Mouse (Mus musculus) frontal cortex, postnatal 25 days (tissue): ENCODE measurements around the gene 1700029I15Rik.

ENCODE experiments used
- DNase-seq, 2 experiments: peaks; one replicate each; pipeline ENCODE4 v3.0.0; 2022; ENCODE audit warnings: low spot score in 2 of 2

Gene 1700029I15Rik

GRCm38 (mm10) chr2:92373437-92373813 is 8.9 kb upstream of the 1700029I15Rik start:
- no peak for DNase-seq

DNA sequence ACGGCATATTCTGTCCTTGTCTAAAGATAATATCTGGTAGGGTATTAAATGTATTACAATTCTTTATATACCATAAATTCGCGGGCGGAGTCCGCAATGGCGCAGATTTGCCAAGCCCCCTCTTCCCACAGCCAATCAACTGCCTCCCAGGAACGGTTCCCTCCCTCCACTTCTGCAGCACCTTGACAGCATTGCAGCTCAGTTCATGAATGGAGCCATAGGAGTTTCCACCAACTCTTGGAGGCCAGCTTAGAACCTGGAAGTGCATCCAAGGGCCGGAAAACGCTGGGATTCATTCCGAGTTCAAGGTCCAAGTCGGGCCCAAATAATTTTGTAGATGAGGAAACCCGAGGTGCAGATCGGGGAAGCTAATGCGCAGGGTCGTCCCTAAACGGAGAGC is 7.8 kb upstream of the 1700029I15Rik start, which contains the start of the genes Pex16 and Large2:
Gene Pex16, plus strand, starts transcription at position 163 of the 400 bp plus-strand sequence.
Gene Large2, minus strand, starts transcription at position 356 of the 400 bp plus-strand sequence.
- no peak for DNase-seq

GRCm38 (mm10) chr2:92375099-92375623 is 7.2 kb upstream of the 1700029I15Rik start:
- DNase-seq = peak; percentile 78 to 85

DNA sequence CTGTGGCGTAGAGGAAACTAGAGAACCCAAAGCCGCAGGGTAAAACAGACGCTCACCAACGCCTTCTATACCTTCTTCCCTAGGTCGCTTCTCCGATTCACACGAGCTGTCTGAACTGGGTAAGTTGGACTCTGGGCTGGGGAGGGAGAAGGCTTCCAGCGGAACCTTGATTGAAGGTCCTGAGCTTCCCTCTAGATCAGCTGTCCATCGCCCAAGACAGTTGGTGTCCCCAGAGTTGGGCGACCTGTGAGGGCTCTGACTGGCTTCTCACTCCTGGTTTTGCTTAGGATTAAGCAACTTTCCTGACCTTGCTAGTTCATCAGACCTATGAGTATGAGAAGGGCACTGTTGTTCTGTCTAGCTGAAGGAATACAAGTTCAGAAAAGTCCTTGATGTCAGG is 6.5 kb upstream of the 1700029I15Rik start:
- DNase-seq = no peak

GRCm38 (mm10) chr2:92376300-92376699 is 6.0 kb upstream of the 1700029I15Rik start:
- no peak for DNase-seq

- no peak for DNase-seq
These were observed 5.0 kb upstream of the 1700029I15Rik start for GRCm38 (mm10) chr2:92377320-92377719.

DNA sequence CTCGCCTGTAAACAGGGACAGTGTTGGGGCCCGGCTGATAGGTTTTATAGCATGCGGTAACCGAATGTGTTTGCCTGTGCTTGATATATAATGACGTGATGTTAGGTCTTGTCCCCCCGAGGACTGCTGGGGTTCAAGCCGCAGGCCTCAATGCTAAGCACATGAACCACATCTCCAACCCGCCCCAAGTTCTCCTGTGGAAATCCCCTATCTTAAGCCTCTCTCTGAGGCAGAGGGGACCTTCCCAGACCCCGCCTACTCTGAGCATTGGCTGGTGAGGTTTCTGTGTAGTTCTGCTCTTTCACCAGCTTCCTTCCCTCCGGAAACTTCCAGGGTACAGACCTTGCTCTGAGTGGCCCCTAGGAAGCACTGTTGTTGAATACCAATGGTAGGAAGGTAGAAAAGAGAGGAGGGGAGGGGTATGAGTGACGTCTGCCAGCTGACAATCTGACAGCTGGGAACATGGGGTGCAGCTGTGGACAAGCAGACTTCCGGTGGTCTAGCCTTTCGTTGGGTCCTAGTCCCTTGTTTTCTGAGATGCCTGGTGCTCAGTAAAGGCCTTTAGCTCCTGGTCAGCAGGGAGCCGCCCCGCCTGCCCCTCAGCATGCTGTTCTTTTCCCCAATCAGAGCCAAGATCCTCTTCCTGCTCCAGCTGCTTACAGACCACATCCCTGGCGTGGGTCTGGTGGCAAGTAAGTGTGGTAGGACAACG is 2.4 kb upstream of the 1700029I15Rik start:
- no peak for DNase-seq

GRCm38 (mm10) chr2:92380495-92381050 is 1.8 kb upstream of the 1700029I15Rik start:
- no peak for DNase-seq

GRCm38 (mm10) chr2:92381161-92381560 is 1.2 kb upstream of the 1700029I15Rik start:
- DNase-seq = no peak

DNA sequence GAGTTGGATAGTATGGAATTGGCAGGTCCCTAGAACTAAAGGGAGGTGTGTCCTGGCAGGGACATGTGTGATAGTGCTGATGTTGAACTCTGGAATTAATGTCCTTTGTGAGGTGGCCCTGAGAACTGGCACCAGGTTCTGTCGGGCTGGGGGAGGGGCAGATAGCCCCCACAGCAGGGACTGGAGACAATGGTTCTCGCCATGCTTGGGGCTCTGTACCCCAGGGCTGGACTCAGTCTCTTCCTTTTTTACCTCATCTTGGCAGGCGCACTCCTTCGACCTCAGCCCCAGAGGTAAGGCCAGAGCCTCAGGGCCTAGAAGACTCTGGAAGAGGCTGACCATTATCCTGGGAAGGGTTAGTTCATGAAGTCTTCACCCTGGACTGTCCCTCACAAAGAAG is 421 bp downstream of the 1700029I15Rik start:
- DNase-seq = no peak

GRCm38 (mm10) chr2:92384101-92384500 is 1.8 kb downstream of the 1700029I15Rik start:
- DNase-seq = no peak

DNA sequence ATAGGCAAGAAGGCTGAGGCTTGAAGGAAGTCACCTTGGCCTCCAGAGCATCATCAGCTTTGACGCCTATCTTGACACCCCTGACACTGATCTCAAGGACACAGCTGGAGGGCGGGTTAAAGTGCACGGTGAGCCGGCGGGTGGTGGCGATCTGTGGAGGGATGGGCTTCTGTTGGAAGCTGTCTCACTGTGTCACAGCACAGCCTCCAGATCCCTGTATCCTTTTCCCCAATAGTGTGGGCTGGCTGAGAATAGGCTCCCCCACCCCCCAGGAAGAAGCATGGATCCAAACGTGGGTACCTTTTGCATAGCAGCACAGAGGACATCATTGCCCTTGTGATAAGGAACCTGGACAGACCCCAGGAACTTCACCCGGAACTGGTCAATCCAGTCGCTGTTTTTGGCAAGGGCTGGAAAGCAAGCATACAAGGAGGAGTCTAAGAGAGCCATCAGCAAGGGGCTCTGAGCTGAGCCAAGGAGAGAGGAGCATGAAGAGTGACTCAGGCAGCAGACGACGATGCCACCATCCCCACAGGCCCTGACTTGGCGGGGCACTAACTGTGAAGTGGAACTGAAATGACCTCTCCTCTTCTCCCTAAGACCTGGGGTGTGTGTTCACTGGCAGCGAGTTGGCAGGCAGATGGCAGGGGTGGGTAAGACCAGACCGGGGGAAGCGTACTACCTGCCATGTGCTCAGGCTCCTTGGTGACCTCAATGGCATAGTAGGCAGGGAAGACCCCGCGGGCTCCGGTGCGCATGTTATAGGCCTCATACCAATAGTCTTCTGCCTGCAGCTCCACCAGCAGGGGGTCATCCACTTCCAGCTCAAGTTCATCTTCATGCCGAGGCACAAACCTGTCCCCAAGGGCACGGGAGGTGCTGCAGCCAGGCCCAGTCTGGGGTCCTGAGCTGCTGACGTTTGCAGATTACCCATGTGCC is 3.0 kb downstream of the 1700029I15Rik start:
- no peak for DNase-seq

GRCm38 (mm10) chr2:92386821-92387570 is 4.7 kb downstream of the 1700029I15Rik start:
- DNase-seq = no peak

DNA sequence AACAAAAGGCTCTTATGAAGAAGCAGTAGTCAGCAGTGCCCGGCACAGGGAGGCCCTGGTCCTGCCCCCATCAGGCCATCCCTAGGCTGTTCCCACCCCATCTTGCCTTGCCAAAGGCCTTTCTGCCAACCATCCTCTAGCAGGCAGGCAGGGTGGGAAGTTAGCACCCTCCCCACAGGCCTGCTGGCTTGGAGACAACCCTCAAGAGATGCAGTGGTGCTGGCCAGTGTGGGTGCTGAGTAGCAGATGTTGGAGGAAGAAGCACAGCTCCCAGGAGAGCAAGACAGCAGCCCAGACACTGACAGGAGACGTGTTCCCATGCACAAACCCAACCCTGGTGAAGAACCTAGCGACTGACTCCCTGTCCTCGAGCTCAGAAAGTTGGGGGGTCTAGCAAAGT is 5.3 kb downstream of the 1700029I15Rik start:
- peak in 1 of 2 experiments; percentile 52 for DNase-seq

DNA sequence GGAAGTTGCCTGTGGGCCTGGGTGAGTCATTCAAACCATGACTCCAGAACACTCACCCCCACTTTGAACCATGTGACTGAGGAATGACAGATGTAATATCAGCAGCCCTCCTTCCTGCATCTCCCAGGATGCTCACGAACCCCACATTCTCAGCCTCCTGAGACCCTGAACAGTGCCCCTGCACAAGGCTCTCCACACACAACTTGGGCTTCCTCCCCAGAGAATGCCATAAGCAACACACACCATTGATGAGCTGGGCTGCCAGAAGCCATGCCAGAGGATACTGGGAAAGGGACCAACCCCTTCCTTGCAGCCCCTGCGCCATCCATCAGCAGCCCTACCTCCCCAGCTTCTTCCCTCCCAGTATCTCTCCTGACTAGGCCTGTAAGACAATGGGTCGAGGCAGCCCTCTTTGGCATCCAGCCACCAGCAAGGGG is 5.8 kb downstream of the 1700029I15Rik start:
- no peak for DNase-seq

- peak; percentile 80 for DNase-seq
These were observed 6.7 kb downstream of the 1700029I15Rik start for GRCm38 (mm10) chr2:92388891-92389641.

DNA sequence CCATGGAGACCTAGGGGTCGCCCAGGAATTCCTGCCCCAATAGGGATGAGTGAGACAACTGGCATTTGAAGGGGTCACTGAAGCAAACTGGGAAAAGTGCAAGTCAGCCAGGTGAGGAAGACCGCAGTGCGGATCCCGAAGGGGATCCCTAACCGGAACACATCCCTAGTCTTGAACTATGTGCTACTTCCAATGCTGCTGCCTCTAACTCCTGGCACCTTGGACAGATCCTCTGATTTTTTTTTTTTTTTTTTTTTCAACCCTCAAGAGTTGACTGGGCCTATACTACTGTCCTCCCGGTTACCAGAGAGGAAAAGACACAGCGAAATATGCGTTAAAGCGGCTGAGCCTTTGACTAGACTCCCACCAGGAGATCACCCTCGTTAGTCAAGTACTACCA is 7.3 kb downstream of the 1700029I15Rik start:
- no peak for DNase-seq

- no peak for DNase-seq
These were observed 8.0 kb downstream of the 1700029I15Rik start for GRCm38 (mm10) chr2:92390206-92390930.

GRCm38 (mm10) chr2:92391116-92391515 is 8.8 kb downstream of the 1700029I15Rik start:
- no peak for DNase-seq
